Mouse (Mus musculus) intestine, embryonic 14.5 days (tissue): Measurements from ENCODE around the gene Zfand2b. TPM values are rescaled to one million over a fixed set of nuclear protein-coding genes. Genes with fewer than 3 reads are reported as not detected.
A peak's percentile ranks its signal among the peaks of the same experiment; 100 is the strongest.

Source experiments
- ATAC-seq: fragments of 200-750 bp; cut with Nextera tagmentation; replicated peaks from 2 replicates; pipeline ENCODE4 v1.8.0; 2017; ENCODE audit warnings: low read depth, moderate number of reproducible peaks, moderate TSS enrichment, moderate library complexity; ENCODE audit not compliant: low FRiP score, low TSS enrichment
- DNase-seq: peaks from one replicate; pipeline ENCODE4 v3.0.0-alpha.2; 2018; ENCODE audit warnings: low spot score
- H3K27ac ChIP-seq: fragments of 300-500 bp; sonication (generic); 2 replicates; pipeline ENCODE4 v1.5.1; 2014; ENCODE audit warnings: low read depth, mild to moderate bottlenecking, control low read depth
- H3K27me3 ChIP-seq: fragments of 300-500 bp; sonication (generic); replicated peaks from 2 replicates; pipeline ENCODE4 v1.6.1; 2014; ENCODE audit warnings: low read length, control low read depth; ENCODE audit not compliant: control insufficient read depth, insufficient read depth
- H3K36me3 ChIP-seq: fragments of 300-500 bp; sonication (generic); 2 replicates; pipeline ENCODE4 v1.6.1; 2014; ENCODE audit warnings: low read length, control low read depth; ENCODE audit not compliant: control insufficient read depth, insufficient read depth
- H3K4me1 ChIP-seq: fragments of 300-500 bp; sonication (generic); replicated peaks from 2 replicates; pipeline ENCODE4 v1.6.1; 2014; ENCODE audit warnings: low read length, control low read depth, mixed read lengths; ENCODE audit not compliant: control insufficient read depth, insufficient read depth
- H3K4me2 ChIP-seq: fragments of 300-500 bp; sonication (generic); 2 replicates; pipeline ENCODE4 v1.6.1; 2014; ENCODE audit warnings: low read length
- H3K4me3 ChIP-seq: fragments of 300-500 bp; sonication (generic); 2 replicates; pipeline ENCODE4 v1.5.1; 2014; ENCODE audit warnings: low read depth, low read length, control low read depth, mixed read lengths
- H3K9ac ChIP-seq: fragments of 300-500 bp; sonication (generic); 2 replicates; pipeline ENCODE4 v1.6.1; 2014; ENCODE audit warnings: mild to moderate bottlenecking, low read length
- H3K9me3 ChIP-seq: fragments of 300-500 bp; sonication (generic); 2 replicates; pipeline ENCODE4 v1.6.1; 2016; ENCODE audit warnings: low read length, control low read depth; ENCODE audit not compliant: control insufficient read depth
- WGBS: fragments of 180-500 bp; shearing (Covaris S2); extraction: QIAGEN DNeasy Blood & Tissue Kit; methylation state at CpG from one replicate; pipeline ENCODE4 v1.1.7; 2014; 5-methylcytosine and 5-hydroxymethylcytosine counted together
- polyA plus RNA-seq: library from polyadenylated mRNA; unstranded; fragments of >200 nt; fragmentation: Nextera tagmentation; extraction: Ambion mirVana; gene quantifications from 2 replicates; pipeline ENCODE4 v1.2.1, GENCODE M21; 2014

Gene Zfand2b
- polyA plus RNA-seq, 1 experiment from 2014 or later, result 36.5 TPM

- peak overlapping the region; percentile 90 for H3K27ac ChIP-seq
- H3K27me3 ChIP-seq, result no peaks in the 10 kb centered on the region
- DNase-seq, result no peak
- peak; percentile 57 for ATAC-seq
- peak overlapping the region; percentile 81 for H3K9ac ChIP-seq
- H3K4me2 ChIP-seq, result peak overlapping the region; percentile 81
- no peaks in the 10 kb centered on the region for H3K9me3 ChIP-seq
- peaks cover 16% of the 10 kb centered on the region for H3K4me1 ChIP-seq
- peaks cover 35% of the 10 kb centered on the region for H3K36me3 ChIP-seq
- WGBS, result under 1% methylated on average over 19 of the region's 19 CpGs
- peak overlapping the region; percentile 90 for H3K4me3 ChIP-seq
Measured at GRCm38 (mm10) chr1:75192452-75192851, 24.0 kb downstream of the Zfand2b start.

- Histone ChIP-seq H3K9ac (no peak overlapping the region), H3K9me3 (no peaks in the 10 kb centered on the region), H3K4me3 (no peak overlapping the region), H3K4me1 (no peaks in the 10 kb centered on the region), H3K36me3 (peaks cover 51% of the 10 kb centered on the region), H3K27me3 (no peaks in the 10 kb centered on the region), H3K4me2 (no peak overlapping the region), H3K27ac (no peak overlapping the region)
- 82% methylated on average over 1 of the region's 1 CpGs for WGBS
- ATAC-seq (no peak), DNase-seq (no peak)
Measured at GRCm38 (mm10) chr1:75201236-75201635, 32.8 kb downstream of the Zfand2b start.

- H3K4me1 ChIP-seq, result peaks cover 29% of the 10 kb centered on the region
Measured at GRCm38 (mm10) chr1:75208967-75209678, 40.7 kb downstream of the Zfand2b start.

GRCm38 (mm10) chr1:75210136-75211087 is 42.0 kb downstream of the Zfand2b start, which contains the start of the genes Glb1l and Stk16:
Glb1l (minus strand) TSS chr1:75210813.
Stk16 (plus strand) TSS chr1:75210838.
- Histone ChIP-seq H3K9me3 (no peaks in the 10 kb centered on the region), H3K4me1 (peaks cover 29% of the 10 kb centered on the region), H3K27ac (no peak within 1 kb of the TSS), H3K27me3 (no peaks in the 10 kb centered on the region), H3K9ac (peak within 1 kb of the TSS; percentile 93), H3K4me3 (peak within 1 kb of the TSS; percentile 99), H3K36me3 (peaks cover 30% of the 10 kb centered on the region), H3K4me2 (peak within 1 kb of the TSS; percentile 98)
- ATAC-seq, result peak; percentile 91
- peak; percentile 99 for DNase-seq
- WGBS, result 5% methylated on average over 42 of the region's 42 CpGs

More at GRCm38 (mm10) chr1:75208967-75209678, 40.7 kb downstream of the Zfand2b start:
- DNase-seq, result peak; percentile 73
- H3K27me3 ChIP-seq, result no peaks in the 10 kb centered on the region
- WGBS, result 10% methylated on average over 34 of the region's 34 CpGs
- peak overlapping the region; percentile 56 for H3K9ac ChIP-seq
- H3K36me3 ChIP-seq, result peaks cover 17% of the 10 kb centered on the region
- H3K9me3 ChIP-seq, result no peaks in the 10 kb centered on the region
- H3K4me2 ChIP-seq, result peak overlapping the region; percentile 98
- H3K4me3 ChIP-seq, result peak overlapping the region; percentile 99
- ATAC-seq, result no peak
- H3K27ac ChIP-seq, result no peak overlapping the region

- ATAC-seq (no peak), DNase-seq (no peak)
- H3K9ac ChIP-seq, result peak overlapping the region; percentile 93
- H3K4me3 ChIP-seq, result peak overlapping the region; percentile 99
- WGBS, result 12% methylated on average over 17 of the region's 17 CpGs
- no peaks in the 10 kb centered on the region for H3K9me3 ChIP-seq
- H3K27ac ChIP-seq, result no peak overlapping the region
- H3K36me3 ChIP-seq, result peaks cover 34% of the 10 kb centered on the region
- peak overlapping the region; percentile 98 for H3K4me2 ChIP-seq
- H3K27me3 ChIP-seq, result no peaks in the 10 kb centered on the region
- peaks cover 29% of the 10 kb centered on the region for H3K4me1 ChIP-seq
Measured at GRCm38 (mm10) chr1:75211141-75211708, 42.8 kb downstream of the Zfand2b start.

GRCm38 (mm10) chr1:75212542-75212941 is 44.1 kb downstream of the Zfand2b start:
- no peak for ATAC-seq
- peaks cover 2% of the 10 kb centered on the region; the same call in 1 of the 2 replicates for H3K27me3 ChIP-seq
- no peak overlapping the region for H3K27ac ChIP-seq
- peaks cover 34% of the 10 kb centered on the region for H3K36me3 ChIP-seq
- H3K4me2 ChIP-seq, result no peak overlapping the region
- H3K9ac ChIP-seq, result no peak overlapping the region
- H3K4me3 ChIP-seq, result no peak overlapping the region
- no peak for DNase-seq
- H3K4me1 ChIP-seq, result peaks cover 29% of the 10 kb centered on the region
- WGBS, result 79% methylated on average over 4 of the region's 4 CpGs
- no peaks in the 10 kb centered on the region for H3K9me3 ChIP-seq

- Histone ChIP-seq H3K4me1 (peaks cover 29% of the 10 kb centered on the region), H3K27me3 (peaks cover 8% of the 10 kb centered on the region), H3K27ac (no peak overlapping the region), H3K36me3 (peaks cover 34% of the 10 kb centered on the region), H3K4me3 (no peak overlapping the region), H3K4me2 (no peak overlapping the region), H3K9ac (no peak overlapping the region), H3K9me3 (no peaks in the 10 kb centered on the region)
- 81% methylated on average over 7 of the region's 7 CpGs for WGBS
- no peak for DNase-seq
- no peak for ATAC-seq
Measured at GRCm38 (mm10) chr1:75213096-75213495, 44.6 kb downstream of the Zfand2b start.

GRCm38 (mm10) chr1:75214442-75214841 is 46.0 kb downstream of the Zfand2b start:
- H3K9me3 ChIP-seq, result no peaks in the 10 kb centered on the region
- H3K36me3 ChIP-seq, result peaks cover 34% of the 10 kb centered on the region
- peaks cover 26% of the 10 kb centered on the region for H3K4me1 ChIP-seq
- no peak overlapping the region for H3K9ac ChIP-seq
- peak overlapping the region; percentile 72 for H3K27ac ChIP-seq
- no peak overlapping the region for H3K4me3 ChIP-seq
- ATAC-seq (no peak), DNase-seq (no peak)
- H3K4me2 ChIP-seq, result 0 out of 2 replicates have a peak overlapping the region, but pooled peaks have one; percentile 10
- 62% methylated on average over 2 of the region's 2 CpGs for WGBS
- peaks cover 20% of the 10 kb centered on the region for H3K27me3 ChIP-seq
